Mouse (Mus musculus): ENCODE measurements around the gene Eef1akmt3. TPM values are rescaled to one million over a fixed set of nuclear protein-coding genes. Genes with fewer than 3 reads are reported as not detected.
"Not testable (repeated sequence)": the region's sequence is repeated elsewhere in the genome, so short reads cannot be mapped to it uniquely, and the experiment has no call there.

Eef1akmt3 gene
- total RNA-seq, 2 experiments from 2014 or later, result 0.12 to 0.20 TPM

- H3K4me3 ChIP-seq, result peak overlapping the region; percentile 81
- peak overlapping the region; percentile 98 for H3K27ac ChIP-seq
- TF ChIP-seq CTCF (conservative IDR thresholded peaks at IDR 0.05), result no peak
- DNase-seq (ENCODE audit: low spot score in 2 of 2), result peak in 1 of 2 experiments; percentile 78
Measured at GRCm38 (mm10) chr10:127078001-127078676, 36.8 kb upstream of the Eef1akmt3 start.

- TF ChIP-seq CTCF (conservative IDR thresholded peaks at IDR 0.05), result no peak
- H3K27ac ChIP-seq, result peak overlapping the region; percentile 98
- peak overlapping the region; percentile 81 for H3K4me3 ChIP-seq
- DNase-seq (ENCODE audit: low spot score in 2 of 2), result no peak
Measured at GRCm38 (mm10) chr10:127077515-127077914, 36.2 kb upstream of the Eef1akmt3 start.

- DNase-seq (ENCODE audit: low spot score in 2 of 2), result no peak
- no peak overlapping the region for H3K4me3 ChIP-seq
- H3K27ac ChIP-seq, result peak overlapping the region; percentile 98
- no peak for TF ChIP-seq CTCF (conservative IDR thresholded peaks at IDR 0.05)
Measured at GRCm38 (mm10) chr10:127076082-127076481, 34.8 kb upstream of the Eef1akmt3 start.

GRCm38 (mm10) chr10:127075651-127076050, 34.3 kb upstream of the Eef1akmt3 start:
- Histone ChIP-seq H3K4me3 (no peak overlapping the region), H3K27ac (peak overlapping the region; percentile 98; the same call in 1 of the 2 replicates)
- DNase-seq (ENCODE audit: low spot score in 2 of 2), result no peak
- no peak for TF ChIP-seq CTCF (conservative IDR thresholded peaks at IDR 0.05)

- Histone ChIP-seq H3K27ac (peak within 1 kb of the TSS; percentile 98), H3K4me3 (no peak within 1 kb of the TSS)
- no peak for DNase-seq (ENCODE audit: low spot score in 2 of 2)
- TF ChIP-seq CTCF (conservative IDR thresholded peaks at IDR 0.05), result peak; percentile 16; the same call in 1 of the 2 replicates
Measured at GRCm38 (mm10) chr10:127075080-127075479, 33.8 kb upstream of the Eef1akmt3 start, which contains the start of gene Agap2. Gene Agap2 (plus strand): TSS chr10:127075284.

GRCm38 (mm10) chr10:127073981-127074380, 32.7 kb upstream of the Eef1akmt3 start:
- no peak for TF ChIP-seq CTCF (conservative IDR thresholded peaks at IDR 0.05)
- no peak overlapping the region for H3K27ac ChIP-seq
- H3K4me3 ChIP-seq, result no peak overlapping the region
- no peak for DNase-seq (ENCODE audit: low spot score in 2 of 2)

GRCm38 (mm10) chr10:127072969-127073368, 31.7 kb upstream of the Eef1akmt3 start:
- not testable (repeated sequence) for H3K27ac ChIP-seq; H3K4me3 ChIP-seq; DNase-seq (ENCODE audit: low spot score in 2 of 2)

GRCm38 (mm10) chr10:127072270-127072669, 31.0 kb upstream of the Eef1akmt3 start:
- DNase-seq (ENCODE audit: low spot score in 2 of 2); H3K4me3 ChIP-seq; H3K27ac ChIP-seq: not testable (repeated sequence)
- peak; percentile 66 for TF ChIP-seq CTCF (conservative IDR thresholded peaks at IDR 0.05)

- H3K27ac ChIP-seq, result peak overlapping the region; percentile 94
- no peak for TF ChIP-seq CTCF (conservative IDR thresholded peaks at IDR 0.05)
- no peak for DNase-seq (ENCODE audit: low spot score in 2 of 2)
- peak overlapping the region; percentile 89 for H3K4me3 ChIP-seq
Measured at GRCm38 (mm10) chr10:127071203-127071602, 29.9 kb upstream of the Eef1akmt3 start.

- peak within 1 kb of the TSS; percentile 89 for H3K4me3 ChIP-seq
- no peak for TF ChIP-seq CTCF (conservative IDR thresholded peaks at IDR 0.05)
- H3K27ac ChIP-seq, result peak within 1 kb of the TSS; percentile 94
- DNase-seq (ENCODE audit: low spot score in 2 of 2), result peak; percentile 90 to 97
Measured at GRCm38 (mm10) chr10:127070190-127071121, 29.1 kb upstream of the Eef1akmt3 start, which contains the start of gene Tspan31. Gene Tspan31 (minus strand): TSS chr10:127070264.

GRCm38 (mm10) chr10:127069281-127070189, 28.2 kb upstream of the Eef1akmt3 start:
- TF ChIP-seq CTCF (conservative IDR thresholded peaks at IDR 0.05), result no peak
- Histone ChIP-seq H3K27ac (peak overlapping the region; percentile 94), H3K4me3 (peak overlapping the region; percentile 89)
- peak in 1 of 2 experiments; percentile 40 for DNase-seq (ENCODE audit: low spot score in 2 of 2)
